23 mouse cellular contexts compared by ENCODE assay signal in genomic region chr13:59870004-59870403, GRCm38 (mm10). TPM values are rescaled to one million over a fixed set of nuclear protein-coding genes. Genes with fewer than 3 reads are reported as not detected.
A peak's percentile ranks its signal among the peaks of the same experiment; 100 is the strongest.
DNase-seq lines count a peak whose midpoint lies in the region; ATAC-seq and TF ChIP-seq lines count a peak whose summit lies in the region.
"Had no signal": no experiment of that assay in that cellular context is flagged by ENCODE, and none has a peak within 500 bp of the region (broad histone marks: within the 10 kb centered on the region; RNA-seq: fewer than 3 reads in every experiment).

No protein-coding gene starts in this region.

- H3K36me3 ChIP-seq in MEL (ENCODE audit: control insufficient read depth in 1 of 2, insufficient read depth in 2 of 2, low read length in 2 of 2): no peaks in the 10 kb centered on the region
- H3K36me3 ChIP-seq in liver, adult 2 months (ENCODE audit: control insufficient read depth, insufficient read depth, low read length): no peaks in the 10 kb centered on the region
- no peaks in the 10 kb centered on the region for H3K36me3 ChIP-seq in heart, embryonic 12.5 days
- H3K36me3 ChIP-seq in hindbrain, embryonic 16.5 days (ENCODE audit: control insufficient read depth, insufficient read depth, low read length): no peaks in the 10 kb centered on the region
- H3K36me3 ChIP-seq: embryonic facial prominence, embryonic 15.5 days; forebrain, embryonic 10.5 days; heart, embryonic 10.5 days; hindbrain, embryonic 13.5 days; midbrain, embryonic 10.5 days had no signal

- no peak overlapping the region for H3K4me3 ChIP-seq in MEL (ENCODE audit: control insufficient read depth in 1 of 2, insufficient read depth in 1 of 2, low read depth in 2 of 2, low read length in 2 of 2)
- H3K4me3 ChIP-seq in liver, adult 2 months (ENCODE audit: insufficient read depth, low read depth, low read length): no peak overlapping the region
- H3K4me3 ChIP-seq in heart, embryonic 12.5 days: no peak overlapping the region
- H3K4me3 ChIP-seq in hindbrain, embryonic 16.5 days (ENCODE audit: low read length): no peak overlapping the region
- H3K4me3 ChIP-seq: embryonic facial prominence, embryonic 15.5 days; forebrain, embryonic 10.5 days; heart, embryonic 10.5 days; hindbrain, embryonic 13.5 days; midbrain, embryonic 10.5 days had no signal

- H3K79me2 ChIP-seq in MEL (ENCODE audit: control insufficient read depth, insufficient read depth, low read length, poor library complexity): no peaks in the 10 kb centered on the region
- H3K79me2 ChIP-seq in liver, adult 2 months (ENCODE audit: control insufficient read depth, insufficient read depth, low read length): no peaks in the 10 kb centered on the region

- H3K4me1 ChIP-seq in MEL (ENCODE audit: control insufficient read depth in 1 of 2, insufficient read depth in 2 of 2, low read length in 2 of 2): no peaks in the 10 kb centered on the region
- no peaks in the 10 kb centered on the region for H3K4me1 ChIP-seq in liver, adult 2 months (ENCODE audit: control insufficient read depth, insufficient read depth, low read length)
- no peaks in the 10 kb centered on the region for H3K4me1 ChIP-seq in heart, embryonic 12.5 days (replicated peaks)
- H3K4me1 ChIP-seq in hindbrain, embryonic 16.5 days (ENCODE audit: control insufficient read depth, insufficient read depth, low read depth, low read length): no peaks in the 10 kb centered on the region
- H3K4me1 ChIP-seq: heart, embryonic 10.5 days; hindbrain, embryonic 13.5 days had no signal

- no peak overlapping the region for H3K4me2 ChIP-seq in heart, embryonic 12.5 days
- no peak overlapping the region for H3K4me2 ChIP-seq in hindbrain, embryonic 16.5 days (ENCODE audit: low read length)
- H3K4me2 ChIP-seq: embryonic facial prominence, embryonic 15.5 days; hindbrain, embryonic 13.5 days had no signal

- no peak for TF ChIP-seq CTCF in MEL (IDR thresholded peaks at IDR 0.05 in 2 of 3, conservative IDR thresholded peaks at IDR 0.05 in 1 of 3; ENCODE audit: control insufficient read depth in 1 of 3, insufficient read depth in 1 of 3, low read depth in 2 of 3, low read length in 3 of 3, poor library complexity in 1 of 3, severe bottlenecking in 1 of 3)
- no peak for TF ChIP-seq CTCF in liver, adult 2 months (IDR thresholded peaks at IDR 0.05; ENCODE audit: low read depth, low read length)

- no peak overlapping the region for H3K9ac ChIP-seq in MEL (ENCODE audit: control insufficient read depth, low read depth, low read length, poor library complexity, severe bottlenecking)
- no peak overlapping the region for H3K9ac ChIP-seq in liver, adult 2 months (ENCODE audit: low read depth, low read length)
- no peak overlapping the region for H3K9ac ChIP-seq in heart, embryonic 12.5 days
- H3K9ac ChIP-seq in hindbrain, embryonic 16.5 days (ENCODE audit: low read depth, low read length): no peak overlapping the region
- H3K9ac ChIP-seq: embryonic facial prominence, embryonic 15.5 days; forebrain, postnatal 0 days; hindbrain, embryonic 13.5 days; liver, embryonic 14.5 days had no signal

- no peak overlapping the region for H3K27ac ChIP-seq in MEL (ENCODE audit: control insufficient read depth, low read depth, low read length)
- no peak overlapping the region for H3K27ac ChIP-seq in liver, adult 2 months (replicated peaks; ENCODE audit: insufficient read depth, low read depth, low read length)
- H3K27ac ChIP-seq in heart, embryonic 12.5 days (ENCODE audit: poor library complexity, severe bottlenecking): no peak overlapping the region
- H3K27ac ChIP-seq in hindbrain, embryonic 16.5 days (ENCODE audit: low read depth, low read length): no peak overlapping the region
- H3K27ac ChIP-seq: embryonic facial prominence, embryonic 15.5 days; forebrain, embryonic 10.5 days; heart, embryonic 10.5 days; hindbrain, embryonic 13.5 days; liver, embryonic 14.5 days; midbrain, embryonic 10.5 days had no signal

- TF ChIP-seq RAD21 in MEL (IDR thresholded peaks at IDR 0.05; ENCODE audit: low read depth, low read length): no peak

- TF ChIP-seq EP300 in MEL (IDR thresholded peaks at IDR 0.05; ENCODE audit: low read depth in 1 of 2, low read length in 2 of 2): no peak

- peak; percentile 46; the same call in 1 of the 2 replicates for ATAC-seq in monocyte, adult 5-6 weeks (replicated peaks; ENCODE audit: insufficient number of reproducible peaks, low FRiP score, low TSS enrichment, poor library complexity, severe bottlenecking)
- ATAC-seq in heart, embryonic 12.5 days (ENCODE audit: insufficient number of reproducible peaks, low FRiP score): no peak
- no peak for ATAC-seq in hindbrain, embryonic 16.5 days
- ATAC-seq: forebrain, postnatal 0 days; Patski had no signal

- 87% methylated on average over 5 of the region's 5 CpGs for WGBS in liver, adult 2 months
- WGBS in heart, embryonic 12.5 days: 89% methylated on average over 5 of the region's 5 CpGs
- 57% methylated on average over 5 of the region's 5 CpGs for WGBS in hindbrain, embryonic 16.5 days

- H3K9me3 ChIP-seq in MEL (replicated peaks; ENCODE audit: insufficient read depth, low read length): no peaks in the 10 kb centered on the region
- H3K9me3 ChIP-seq in heart, embryonic 12.5 days (replicated peaks): 0 out of 2 replicates have a peak, but pooled peaks cover 4% of the 10 kb centered on the region
- no peaks in the 10 kb centered on the region for H3K9me3 ChIP-seq in hindbrain, embryonic 16.5 days (ENCODE audit: control insufficient read depth, low read length)
- H3K9me3 ChIP-seq: embryonic facial prominence, embryonic 15.5 days; forebrain, embryonic 10.5 days; heart, embryonic 10.5 days; hindbrain, embryonic 13.5 days; midbrain, embryonic 10.5 days had no signal

- H3K27me3 ChIP-seq in MEL (ENCODE audit: control insufficient read depth in 1 of 2, insufficient read depth in 2 of 2, low read length in 2 of 2): no peaks in the 10 kb centered on the region; a peak in 1 of 4 replicates
- no peaks in the 10 kb centered on the region for H3K27me3 ChIP-seq in liver, adult 2 months (ENCODE audit: control insufficient read depth, insufficient read depth, low read length)
- H3K27me3 ChIP-seq in heart, embryonic 12.5 days (replicated peaks): no peaks in the 10 kb centered on the region
- H3K27me3 ChIP-seq in hindbrain, embryonic 16.5 days (replicated peaks; ENCODE audit: control insufficient read depth, insufficient read depth, low read length): no peaks in the 10 kb centered on the region
- H3K27me3 ChIP-seq: embryonic facial prominence, embryonic 15.5 days; hindbrain, embryonic 13.5 days; Patski had no signal

- DNase-seq in adrenal gland, postnatal 14 days: peak; percentile 44
- no peak for DNase-seq in adrenal gland, postnatal 4 days (ENCODE audit: low spot score in 2 of 2)
- peak; percentile 28 for DNase-seq in MEL (ENCODE audit: low read depth, low spot score)
- peak; percentile 19 for DNase-seq in liver, adult 2 months (ENCODE audit: extremely low read depth, low read depth, low spot score)
- no peak for DNase-seq in B cell, adult 2 months
- DNase-seq: cerebellum, postnatal 14 days; forebrain, postnatal 0 days; heart, postnatal 10 days; kidney, adult 9 months; kidney, postnatal 25 days; left cerebral cortex, postnatal 4 days; right cerebral cortex, adult 18-20 months; thymus, postnatal 4 days had no signal

- no peak for TF ChIP-seq POLR2A in MEL (IDR thresholded peaks at IDR 0.05; ENCODE audit: control insufficient read depth in 1 of 2, insufficient read depth in 1 of 2, low read depth in 1 of 2, low read length in 2 of 2, poor library complexity in 1 of 2)
- no peak for TF ChIP-seq POLR2A in liver, adult 2 months (IDR thresholded peaks at IDR 0.05; ENCODE audit: extremely low read depth, insufficient read depth, low read length)

TF ChIP-seq in MEL, 35 proteins besides CTCF, POLR2A, EP300 and RAD21:
- TF ChIP-seq ETS1 (IDR thresholded peaks at IDR 0.05; ENCODE audit: low read depth, low read length) (no peak), ZMIZ1 (IDR thresholded peaks at IDR 0.05; ENCODE audit: low read depth, low read length) (no peak), MYB (IDR thresholded peaks at IDR 0.05; ENCODE audit: low read depth, low read length) (no peak)
TF ChIP-seq in MEL: peak in this region for 0.

RNA-seq across cellular contexts. Expression of gene Tut7, which starts 47.1 kb away (rescaled TPM):
- 67.8 and 79.4 TPM in 2 replicates for total RNA-seq in adrenal gland, postnatal 14 days (2021)
- total RNA-seq in adrenal gland, postnatal 4 days (2021): 10 to 100 TPM; 78.2 to 91.7 TPM
- total RNA-seq in MEL (2012; rRNA removed): 38.1 and 47.7 TPM in 2 replicates
- 100 to 1,000 TPM in 1 of 2 experiments, 10 to 100 TPM in 1; 53.8 to 135 TPM for polyA plus RNA-seq in MEL (2012; ENCODE audit: insufficient read depth in 1 of 2, insufficient read length in 2 of 2, low read depth in 1 of 2, low replicate concordance in 2 of 2, missing spikeins in 1 of 2)
- total RNA-seq in liver, adult 2 months (2014; rRNA removed): 54.2 and 56.9 TPM in 2 replicates
- polyA plus RNA-seq in liver, adult 2 months (2012; rRNA removed): 15.7 and 17.7 TPM in 2 replicates
- total RNA-seq in monocyte, adult 5-6 weeks (2017): 227 to 337 TPM (median 264 TPM) in 3 replicates
- 45.3 and 46.4 TPM in 2 replicates for polyA plus RNA-seq in heart, embryonic 12.5 days (2016; fragmentation: Nextera tagmentation; extraction: Ambion mirVana)
- polyA plus RNA-seq in hindbrain, embryonic 16.5 days (2015; fragmentation: Nextera tagmentation; extraction: Ambion mirVana): 35.9 and 42.3 TPM in 2 replicates

Comparison
In these comparisons a context has a peak if more than half of its experiments do, and no peak if none do; other contexts are left out.
1. DNase-seq: peak in adrenal gland, postnatal 14 days (single experiment), MEL (single experiment) and liver, adult 2 months (single experiment); none in adrenal gland, postnatal 4 days (0 of 2) and B cell, adult 2 months (0 of 2).